Mouse (Mus musculus) urinary bladder, adult 2 months (tissue): ENCODE data around the gene Ank2. TPM values are rescaled to one million over a fixed set of nuclear protein-coding genes. Genes with fewer than 3 reads are reported as not detected.
A peak's percentile ranks its signal among the peaks of the same experiment; 100 is the strongest.

ENCODE experiments used
- DNase-seq: peaks from one replicate; pipeline ENCODE4 v3.0.0; 2022; ENCODE audit warnings: low spot score
- polyA plus RNA-seq: library from polyadenylated mRNA; depleted of rRNA; stranded (reverse); fragments of >200 nt; gene quantifications from 2 replicates; pipeline ENCODE4 v1.2.3, GENCODE M21; 2012

The Ank2 gene
- polyA plus RNA-seq, 1 experiment, result 7.9 TPM

DNA sequence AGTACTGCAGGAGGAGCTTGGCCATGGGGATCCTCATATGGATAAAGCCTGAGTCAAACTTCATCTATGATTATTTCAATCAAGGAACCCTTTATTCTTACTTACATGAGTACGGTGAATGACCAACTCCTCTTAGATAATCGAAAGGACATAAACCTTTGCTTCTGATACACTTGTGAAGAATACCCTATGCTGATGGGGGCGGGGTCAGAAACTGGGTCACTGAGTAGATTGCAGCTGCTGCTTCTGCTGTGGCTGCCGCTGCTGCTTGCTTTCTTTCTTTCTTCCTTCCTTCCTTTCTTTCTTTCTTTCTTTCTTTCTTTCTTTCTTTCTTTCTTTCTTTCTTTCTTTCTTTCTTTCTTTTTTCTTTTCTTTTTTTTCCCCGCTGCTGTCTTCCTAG lies 263.9 kb downstream of the Ank2 start:
- no peak for DNase-seq

- peak; percentile 23 for DNase-seq
Measured at GRCm38 (mm10) chr3:127225799-127226730, 273.1 kb downstream of the Ank2 start.

- no peak for DNase-seq
Measured at GRCm38 (mm10) chr3:127225167-127225798, 273.9 kb downstream of the Ank2 start.

- no peak for DNase-seq
Measured at GRCm38 (mm10) chr3:127224315-127225166, 274.6 kb downstream of the Ank2 start.

- no peak for DNase-seq
Measured at GRCm38 (mm10) chr3:127222086-127222485, 277.1 kb downstream of the Ank2 start.

GRCm38 (mm10) chr3:127220859-127221258 lies 278.3 kb downstream of the Ank2 start:
- DNase-seq, result no peak

DNA sequence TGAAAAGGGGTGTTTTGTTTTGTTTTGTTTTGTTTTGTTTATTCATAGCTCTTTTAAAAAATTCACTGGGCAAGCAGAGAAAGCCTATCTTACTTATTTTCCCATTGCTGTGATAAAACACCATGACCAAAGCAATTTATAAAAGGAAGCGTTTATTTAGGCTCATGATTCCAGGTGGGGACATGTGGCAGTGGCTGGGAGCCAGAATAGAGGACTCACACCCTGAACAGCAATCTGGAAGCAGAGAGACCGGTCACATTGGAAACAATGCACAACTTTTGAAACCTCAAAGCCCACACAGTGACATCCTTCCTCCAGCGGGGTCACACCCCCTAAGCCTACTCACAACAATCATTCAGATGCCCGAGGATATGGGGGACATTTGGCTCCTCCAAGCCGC lies 285.6 kb downstream of the Ank2 start:
- no peak for DNase-seq

DNA sequence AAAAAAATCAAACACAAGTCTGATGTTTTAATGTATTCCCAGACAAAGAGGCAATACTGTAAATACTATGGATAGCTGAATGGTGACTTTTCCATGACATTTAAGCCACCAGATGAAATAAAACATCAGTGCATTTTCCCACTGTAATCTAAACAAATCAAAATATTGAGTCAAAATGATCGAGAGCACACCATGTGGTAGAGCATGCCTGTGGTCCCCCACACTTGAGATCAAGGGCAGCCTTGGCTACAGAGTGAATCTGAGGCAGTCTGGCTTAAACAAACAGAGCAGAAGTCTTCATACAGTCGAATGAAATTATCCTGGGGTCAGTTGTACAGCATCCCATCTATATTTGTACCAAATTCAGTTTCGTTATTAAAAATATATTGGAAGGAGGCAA lies 288.0 kb downstream of the Ank2 start:
- DNase-seq, result no peak

DNA sequence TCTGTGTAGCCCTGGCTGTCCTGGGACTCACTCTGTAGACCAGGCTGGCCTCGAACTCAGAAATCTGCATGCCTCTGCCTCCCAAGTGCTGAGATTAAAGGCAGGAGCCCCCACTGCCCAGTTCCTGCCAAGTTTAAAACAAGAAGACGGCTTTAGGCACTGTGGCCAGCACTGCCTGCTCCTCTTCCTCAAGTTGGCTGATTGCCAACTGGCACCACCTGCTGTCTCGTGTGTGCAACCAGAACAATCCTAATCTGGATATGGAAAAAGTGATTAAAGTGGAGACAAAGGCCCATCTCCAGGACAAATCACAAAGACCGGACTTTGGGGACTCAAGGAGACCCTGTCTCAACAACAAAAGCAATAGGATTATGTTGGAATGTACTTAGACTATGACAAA lies 288.6 kb downstream of the Ank2 start:
- no peak for DNase-seq

DNA sequence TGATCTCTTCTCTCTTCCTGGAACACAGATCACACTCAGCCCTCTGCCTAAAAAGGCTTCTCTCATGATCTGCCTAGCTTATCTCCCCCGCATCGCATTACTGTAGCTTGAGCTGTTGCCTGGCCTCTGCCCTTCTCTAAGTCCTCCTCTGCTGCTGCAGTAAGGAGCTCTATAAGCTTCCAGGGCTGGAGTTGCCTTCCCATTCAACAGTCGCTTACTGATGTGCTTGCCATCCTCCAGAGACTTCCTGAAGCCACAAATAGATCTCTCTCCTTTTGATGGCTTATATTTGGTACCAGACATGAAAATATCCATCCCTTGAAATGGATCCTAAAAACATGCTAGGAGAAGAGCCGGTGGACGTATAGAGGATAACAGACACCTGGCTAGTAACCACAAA lies 290.3 kb downstream of the Ank2 start:
- no peak for DNase-seq

- no peak for DNase-seq
Measured at GRCm38 (mm10) chr3:127205883-127206434, 293.2 kb downstream of the Ank2 start.

DNA sequence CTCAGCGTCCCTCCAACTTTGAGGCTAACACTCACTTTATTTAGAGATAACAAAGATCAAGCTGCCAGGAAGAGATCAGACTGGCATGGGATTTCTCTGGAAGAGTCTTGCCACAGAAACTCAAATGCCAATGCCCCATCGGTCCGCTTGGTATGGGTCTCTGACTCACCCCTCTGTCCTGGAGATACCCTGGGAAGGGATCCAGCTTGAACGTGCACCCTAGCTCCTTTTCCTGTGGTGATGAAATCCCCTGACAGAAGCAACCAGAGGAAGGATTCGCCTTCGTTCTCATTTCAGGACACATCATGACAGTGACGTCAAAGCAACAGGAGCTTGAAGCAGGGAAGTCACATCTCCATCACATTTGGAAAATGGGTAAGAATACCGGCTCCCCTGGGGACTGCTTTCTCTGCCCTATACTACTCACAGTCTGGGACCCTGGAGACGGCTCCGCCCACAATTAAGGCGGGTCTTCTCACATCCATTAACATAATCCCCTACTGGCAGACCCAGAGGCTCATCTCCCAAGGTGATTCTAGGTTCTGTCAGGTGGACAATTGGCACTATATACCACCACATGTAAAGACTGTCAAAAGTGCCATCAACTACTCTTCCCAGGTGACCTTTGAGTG lies 296.6 kb downstream of the Ank2 start:
- DNase-seq, result no peak

GRCm38 (mm10) chr3:127200789-127201188 lies 298.4 kb downstream of the Ank2 start:
- DNase-seq, result no peak

- DNase-seq, result no peak
Measured at GRCm38 (mm10) chr3:127199112-127199665, 300.0 kb downstream of the Ank2 start.

DNA sequence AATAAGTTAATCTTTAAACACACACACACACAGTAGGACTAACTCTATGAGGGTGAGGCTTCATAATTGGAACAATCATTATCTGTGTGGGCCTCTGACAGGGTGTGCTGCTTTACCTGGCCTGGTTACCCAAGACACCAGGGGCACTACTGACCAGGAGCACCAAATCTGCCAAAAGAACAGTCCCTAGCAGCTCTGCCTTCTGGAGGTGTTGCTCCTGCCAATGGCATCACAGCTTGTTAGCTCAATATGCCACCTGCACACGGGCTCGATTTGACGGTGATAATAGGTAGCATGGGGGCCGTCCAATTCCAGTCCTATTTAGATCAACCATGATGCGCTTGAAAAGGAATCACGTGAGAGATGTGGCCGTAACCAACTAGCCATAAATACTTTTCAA lies 300.5 kb downstream of the Ank2 start:
- no peak for DNase-seq

DNA sequence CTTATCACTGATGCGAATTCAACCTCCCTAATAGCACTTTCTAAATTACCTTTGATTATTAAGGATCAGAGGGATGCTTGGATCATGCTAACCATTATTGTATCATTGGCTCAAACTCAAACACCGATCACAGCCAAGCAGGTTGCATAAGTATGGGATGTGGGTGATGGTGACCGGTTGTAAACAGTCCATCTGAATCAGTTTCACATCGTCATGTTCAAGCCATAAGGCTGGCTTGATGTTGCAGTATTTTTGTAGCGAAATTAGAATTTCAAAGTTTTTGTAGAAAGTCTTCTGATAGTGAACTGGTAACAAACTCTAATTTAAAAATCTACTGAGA lies 310.4 kb downstream of the Ank2 start:
- DNase-seq, result no peak

- no peak for DNase-seq
Measured at GRCm38 (mm10) chr3:127188086-127188788, 310.9 kb downstream of the Ank2 start.

DNA sequence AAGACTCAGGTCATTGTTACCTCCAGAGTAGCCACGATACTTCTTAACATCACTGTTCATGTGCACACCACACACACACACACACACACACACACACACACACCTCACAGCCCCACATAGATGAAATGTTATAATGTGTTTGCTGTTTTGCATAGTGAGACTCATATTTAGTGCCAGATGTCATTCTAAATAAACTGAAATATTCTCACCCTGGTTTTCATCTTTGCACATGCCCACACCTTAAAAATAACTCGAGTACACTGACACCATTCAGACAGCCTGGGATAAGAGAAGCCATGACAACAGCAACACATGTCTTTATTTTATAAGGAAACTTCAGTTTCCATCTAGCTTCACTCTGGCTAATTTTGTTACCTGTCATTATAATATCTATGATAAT lies 312.1 kb downstream of the Ank2 start:
- DNase-seq, result no peak

DNA sequence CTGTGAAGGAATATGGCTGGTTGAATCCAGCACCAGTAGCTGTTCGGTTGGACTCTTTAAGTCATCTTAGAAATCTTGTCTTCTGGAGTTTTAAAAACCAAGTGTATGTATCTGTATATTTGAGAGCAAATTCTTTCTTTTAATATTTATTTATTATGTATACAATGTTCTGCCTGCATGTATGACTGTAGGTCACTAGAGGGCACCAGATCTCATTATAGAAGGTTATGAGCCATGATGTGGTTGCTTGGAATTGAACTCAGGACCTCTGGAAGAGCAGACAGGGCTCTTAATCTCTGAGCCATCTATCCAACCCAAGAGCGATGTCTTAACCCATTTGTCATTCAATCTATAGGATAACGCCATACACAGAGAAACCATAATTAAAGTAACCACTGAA lies 312.9 kb downstream of the Ank2 start:
- no peak for DNase-seq

DNA sequence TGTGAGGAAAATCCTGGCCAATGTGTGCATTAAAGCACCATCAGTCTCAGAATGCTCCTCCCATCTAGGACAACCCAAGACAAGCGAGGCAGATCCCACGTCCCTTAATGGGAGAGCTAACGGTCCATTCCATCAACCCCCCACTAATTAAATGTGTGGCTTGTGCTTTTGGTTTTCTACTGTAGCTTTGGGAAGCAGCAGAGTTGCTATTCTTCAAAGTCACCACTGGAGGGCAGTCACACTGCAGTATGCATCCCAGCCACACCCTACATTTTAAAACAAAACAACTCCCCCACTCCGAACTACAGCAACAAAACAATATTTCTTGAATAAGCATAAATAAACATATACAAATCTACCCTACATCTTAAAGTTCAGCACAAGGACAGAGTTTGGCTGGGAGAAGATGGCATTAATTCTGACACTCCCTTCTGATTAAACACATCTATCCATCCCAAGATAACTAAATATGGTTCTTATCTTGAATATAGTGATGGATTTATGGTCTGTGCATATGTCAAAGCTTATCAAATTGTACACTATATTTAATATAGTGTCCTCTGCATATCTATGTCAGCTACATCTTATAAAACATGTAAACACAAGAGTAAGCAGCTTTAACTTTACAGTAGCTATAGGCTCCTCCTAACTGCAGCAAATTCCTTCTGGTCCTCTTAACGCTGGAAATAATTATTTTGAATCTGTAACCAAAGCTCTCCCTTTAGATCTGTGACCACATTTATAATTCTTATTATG lies 315.0 kb downstream of the Ank2 start:
- DNase-seq, result no peak
